8 mouse cellular contexts compared by ENCODE assay signal in the genomic region with DNA sequence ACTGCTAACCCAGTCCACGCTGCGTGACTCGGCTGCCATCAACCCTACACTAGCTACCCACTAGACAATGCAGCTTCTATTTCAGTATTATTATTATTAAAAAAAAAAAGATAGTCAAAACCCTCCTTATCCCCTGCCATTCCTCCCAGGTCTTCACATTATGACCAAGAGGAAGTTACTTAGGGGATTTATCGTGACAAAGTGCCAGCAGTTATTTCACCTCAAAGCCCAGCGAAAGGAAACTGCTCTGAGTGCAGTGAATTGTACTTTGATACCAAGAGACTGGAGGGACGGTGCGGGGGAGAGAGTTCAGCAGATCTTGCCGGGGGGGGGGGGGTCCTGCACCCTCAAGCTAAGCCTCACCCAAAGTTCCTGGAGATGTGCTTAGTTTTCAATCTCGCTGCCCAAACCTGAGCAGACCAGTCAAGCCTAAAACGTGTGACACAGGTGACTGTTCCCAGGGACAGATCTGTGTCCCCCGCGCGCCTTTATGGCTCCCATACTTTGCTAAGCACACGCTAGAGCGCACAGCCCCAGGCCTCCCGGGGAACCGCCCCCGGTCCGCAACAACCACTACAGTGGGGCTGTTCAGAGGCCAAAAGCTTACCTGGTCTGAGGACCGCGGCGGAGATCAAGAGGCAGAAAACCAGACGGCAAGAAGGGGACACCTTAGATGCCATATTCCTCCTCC. TPM values are rescaled to one million over a fixed set of nuclear protein-coding genes. Genes with fewer than 3 reads are reported as not detected.
DNase-seq lines count a peak whose midpoint lies in the region; ATAC-seq and TF ChIP-seq lines count a peak whose summit lies in the region.

No protein-coding gene starts in this region.

- WGBS in limb, embryonic 14.5 days: under 1% methylated on average over 23 of the region's 23 CpGs

- 0 out of 2 replicates have a peak overlapping the region, but pooled peaks have one; percentile 27 for H3K27ac ChIP-seq in cortical plate, adult 2 months (ENCODE audit: insufficient read depth, low read length)
- no peak overlapping the region for H3K27ac ChIP-seq in limb, embryonic 14.5 days (replicated peaks; ENCODE audit: low read depth, low read length)

- no peak for TF ChIP-seq CTCF in cortical plate, adult 2 months (IDR thresholded peaks at IDR 0.05; ENCODE audit: extremely low read depth, insufficient read depth, low read length)

- intact Hi-C loops in heart, postnatal 36 days (cut with DNase I): loop anchor here (2.0 kb wide), 1 partner anchor 141 kb away; no protein-coding TSS in a partner anchor

- ATAC-seq in limb, embryonic 14.5 days (ENCODE audit: low FRiP score, low read depth): no peak

- no peaks in the 10 kb centered on the region for H3K27me3 ChIP-seq in limb, embryonic 14.5 days (ENCODE audit: control insufficient read depth, insufficient read depth, low read length)

- peak overlapping the region; percentile 58 for H3K9ac ChIP-seq in limb, embryonic 14.5 days (ENCODE audit: low read depth, low read length, severe bottlenecking)

- H3K4me1 ChIP-seq in cortical plate, adult 2 months (ENCODE audit: control insufficient read depth, insufficient read depth, low read length): no peaks in the 10 kb centered on the region
- peaks cover 13% of the 10 kb centered on the region; the same call in 1 of the 2 replicates for H3K4me1 ChIP-seq in limb, embryonic 14.5 days (ENCODE audit: control insufficient read depth, insufficient read depth, low read length)

- H3K36me3 ChIP-seq in limb, embryonic 14.5 days (ENCODE audit: control insufficient read depth, insufficient read depth, low read length): no peaks in the 10 kb centered on the region

- H3K9me3 ChIP-seq in limb, embryonic 14.5 days (ENCODE audit: control insufficient read depth, low read length): no peaks in the 10 kb centered on the region

- H3K4me3 ChIP-seq in cortical plate, adult 2 months (ENCODE audit: insufficient read depth, low read length): peak overlapping the region; percentile 62
- H3K4me3 ChIP-seq in limb, embryonic 14.5 days (replicated peaks; ENCODE audit: low read length): peak overlapping the region; percentile 63

- peak overlapping the region; percentile 63 for H3K4me2 ChIP-seq in limb, embryonic 14.5 days (replicated peaks; ENCODE audit: low read depth, low read length, severe bottlenecking)

- DNase-seq in gastrocnemius, postnatal 10 days: peak; percentile 5
- no peak for DNase-seq in gastrocnemius, adult 8-10 months (ENCODE audit: low spot score in 2 of 2)
- DNase-seq in A20 (ENCODE audit: low read depth, low spot score) (peak; percentile 68), MN1 (ENCODE audit: low spot score) (no peak)
- peak; percentile 5 to 11 for DNase-seq in heart, postnatal 36 days
- no peak for DNase-seq in limb, embryonic 14.5 days (ENCODE audit: low spot score)
- peak; percentile 40 for DNase-seq in naive thymus-derived CD4-positive, alpha-beta T cell, adult 2 months (ENCODE audit: low read depth)

- TF ChIP-seq POLR2A in cortical plate, adult 2 months (IDR thresholded peaks at IDR 0.05; ENCODE audit: extremely low read depth, insufficient read depth, low read length): no peak
- no peak for TF ChIP-seq POLR2A in limb, embryonic 14.5 days (IDR thresholded peaks at IDR 0.05; ENCODE audit: borderline replicate concordance, extremely low read depth, insufficient read depth, insufficient read length)

RNA-seq across cellular contexts. Expression of gene Alcam, which starts 1.9 kb away (rescaled TPM):
- 1 to 10 TPM; 2.5 to 3.9 TPM for total RNA-seq in gastrocnemius, postnatal 10 days (2021)
- total RNA-seq in gastrocnemius, adult 8-10 months (2022): 1 to 10 TPM in 1 of 4 experiments, under 1 TPM in 3; 0.27 to 1.6 (median 0.55) TPM
- polyA plus RNA-seq in cortical plate, adult 2 months (2012; rRNA removed): 57.2 and 58.4 TPM in 2 replicates
- total RNA-seq in heart, postnatal 36 days (2021): 1 to 10 TPM; 2.6 to 3.4 TPM
- 54.8 and 56.0 TPM in 2 replicates for polyA plus RNA-seq in limb, embryonic 14.5 days (2012; rRNA removed)
- polyA plus RNA-seq in limb, embryonic 14.5 days (2014; fragmentation: Nextera tagmentation; extraction: Ambion mirVana): 52.2 and 63.0 TPM in 2 replicates

Comparison
In these comparisons a context has a peak if more than half of its experiments do, and no peak if none do; other contexts are left out.
1. DNase-seq: peak in gastrocnemius, postnatal 10 days (single experiment), A20 (single experiment), heart, postnatal 36 days (2 of 2) and naive thymus-derived CD4-positive, alpha-beta T cell, adult 2 months (single experiment); none in gastrocnemius, adult 8-10 months (0 of 2), limb, embryonic 14.5 days (single experiment) and MN1 (single experiment).